Mouse (Mus musculus) mouse trophoblast stem cell (cell line): ENCODE data around the gene Flt4.

Experiments
- in situ Hi-C, 2 experiments: fragments of 300-500 bp; cut with MseI, MboI; formaldehyde crosslinking; loops; 2 replicates in 1 of 2; 3 replicates in 1 of 2; pipeline ENCODE4 v1.15.1; 2025

Flt4 gene

DNA sequence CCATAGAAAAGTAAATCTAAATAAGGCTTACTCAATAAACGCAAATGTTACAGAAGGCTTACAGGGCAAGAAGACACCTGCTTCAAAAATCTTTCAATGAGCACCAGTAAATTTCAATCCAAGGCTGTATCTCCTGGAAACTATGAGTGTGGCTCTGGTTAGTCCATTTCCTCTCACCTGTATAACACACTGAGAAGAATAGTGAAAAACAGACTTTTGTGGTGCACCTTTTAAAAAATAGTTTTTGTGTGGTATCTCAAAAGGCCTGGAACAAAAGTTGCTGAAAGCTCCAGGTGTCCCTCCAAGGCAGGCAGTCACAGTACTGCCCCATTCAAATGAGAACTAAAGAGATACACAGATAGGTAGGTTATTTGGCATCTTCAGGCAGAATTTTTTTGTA is 90.0 kb downstream of the Flt4 start:
- in situ Hi-C loops = no loop called here

DNA sequence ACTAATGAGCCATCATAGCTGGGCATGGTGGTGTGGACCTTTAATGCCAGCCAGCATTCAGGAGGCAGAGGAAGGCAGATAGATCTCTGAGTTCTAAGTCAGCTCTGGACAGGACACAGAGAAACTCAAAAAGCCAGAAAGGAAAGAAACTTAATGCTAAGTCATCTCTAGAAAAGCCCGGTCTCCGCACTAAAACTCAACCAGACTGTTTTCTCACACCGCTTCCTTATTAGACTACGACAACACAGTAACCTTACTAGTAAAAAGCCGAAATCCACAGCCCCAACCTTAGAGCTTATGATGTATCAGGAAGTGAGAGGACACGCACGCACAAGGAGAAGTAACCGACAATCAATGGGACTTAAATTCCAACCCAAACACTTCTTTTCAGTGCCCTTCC is 93.0 kb downstream of the Flt4 start:
- in situ Hi-C loops = no loop called here
